Mouse (Mus musculus) ES-E14 (cell line): ENCODE measurements around the gene Btla. TPM values are rescaled to one million over a fixed set of nuclear protein-coding genes. Genes with fewer than 3 reads are reported as not detected.

Source experiments
- DNase-seq: peaks from one replicate; pipeline ENCODE4 v3.0.0-alpha.2; 2013; ENCODE audit warnings: low read depth, low spot score
- H3K27ac ChIP-seq: 2 replicates; pipeline ENCODE4 v1.5.1; 2012; ENCODE audit warnings: low read depth, mild to moderate bottlenecking, low read length, moderate library complexity, mixed read lengths; ENCODE audit not compliant: poor library complexity, insufficient read depth, severe bottlenecking
- H3K36me3 ChIP-seq: 2 replicates; pipeline ENCODE4 v1.6.1; 2012; ENCODE audit warnings: mild to moderate bottlenecking, low read length, moderate library complexity, mixed read lengths; ENCODE audit not compliant: control insufficient read depth, poor library complexity, insufficient read depth, severe bottlenecking
- H3K4me1 ChIP-seq, 2 experiments: fragments of 150-350 bp in 1 of 2; sonication (generic) in 1 of 2; 2 replicates each; pipeline ENCODE4 v1.6.1; 2012; ENCODE audit warnings: low read length in 2 of 2, mild to moderate bottlenecking in 1 of 2, mixed read lengths in 1 of 2; ENCODE audit not compliant: control insufficient read depth in 2 of 2, insufficient read depth in 2 of 2, poor library complexity in 1 of 2
- H3K4me3 ChIP-seq, 2 experiments: fragments of 150-350 bp in 1 of 2; sonication (generic) in 1 of 2; 2 replicates each; pipeline ENCODE4 v1.5.1; 2012; ENCODE audit warnings: low read length in 2 of 2, low read depth in 1 of 2, mild to moderate bottlenecking in 1 of 2, mixed read lengths in 1 of 2; ENCODE audit not compliant: insufficient read depth in 1 of 2, poor library complexity in 1 of 2, severe bottlenecking in 1 of 2
- H3K9ac ChIP-seq: 2 replicates; pipeline ENCODE4 v1.6.1; 2012; ENCODE audit warnings: low read depth, mild to moderate bottlenecking, low read length, mixed read lengths; ENCODE audit not compliant: poor library complexity, insufficient read depth, severe bottlenecking
- H3K9me3 ChIP-seq: fragments of 150-350 bp; sonication (generic); 2 replicates; pipeline ENCODE4 v1.6.1; 2012; ENCODE audit warnings: low read depth, mild to moderate bottlenecking, low read length; ENCODE audit not compliant: control insufficient read depth, insufficient read depth
- CHD2 ChIP-seq: IDR thresholded peaks from 2 replicates; pipeline ENCODE4 v1.6.1; 2014; ENCODE audit warnings: mild to moderate bottlenecking, low read depth, low read length, inconsistent platforms
- HCFC1 ChIP-seq: IDR thresholded peaks from 2 replicates; pipeline ENCODE4 v1.6.1; 2012; ENCODE audit warnings: low read length, inconsistent platforms, borderline replicate concordance; ENCODE audit not compliant: insufficient read depth
- MAFK ChIP-seq: IDR thresholded peaks from 2 replicates; pipeline ENCODE4 v1.6.1; 2014; ENCODE audit warnings: mild to moderate bottlenecking, low read depth, low read length, inconsistent platforms; ENCODE audit not compliant: insufficient read depth
- ZC3H11A ChIP-seq: IDR thresholded peaks from 2 replicates; pipeline ENCODE4 v1.6.1; 2012; ENCODE audit warnings: low read depth, mild to moderate bottlenecking, inconsistent platforms, low read length, borderline replicate concordance
- ZNF384 ChIP-seq: IDR thresholded peaks from 2 replicates; pipeline ENCODE4 v1.6.1; 2012; ENCODE audit warnings: low read depth, low read length, inconsistent platforms
- in situ Hi-C, 2 experiments: fragments of 600-800 bp; cut with MboI; formaldehyde crosslinking; loops; one replicate each; pipeline ENCODE4 v1.15.1; 2025; ENCODE audit warnings: low sequenced_read_pairs in 2 of 2, inconsistent platforms in 1 of 2; ENCODE audit not compliant: unreplicated experiment in 2 of 2
- total RNA-seq: library from RNA; depleted of rRNA; stranded (reverse); fragments of 300-350 nt; gene quantifications from 2 replicates; pipeline ENCODE4 v1.2.3, GENCODE M21; 2012

Gene Btla
- total RNA-seq, 1 experiment: 1.1 TPM

DNA sequence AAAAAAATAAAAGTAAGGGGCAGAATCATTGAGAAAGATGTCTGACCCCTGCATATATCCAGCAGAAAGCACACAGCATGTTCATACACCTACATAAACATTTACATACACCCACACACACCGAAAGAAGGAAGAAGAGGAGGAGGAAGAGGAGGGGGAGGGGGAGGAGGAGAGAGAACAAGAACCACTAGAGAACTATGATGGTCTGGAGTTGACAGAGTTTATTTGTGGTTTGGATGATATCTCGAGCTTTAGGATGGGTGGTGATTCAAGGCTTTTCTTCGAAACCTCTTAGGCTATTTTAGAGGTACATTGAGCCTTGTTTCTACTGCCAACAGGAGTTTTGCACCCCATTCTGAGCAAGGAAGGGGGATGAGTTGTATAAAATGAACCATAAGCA is 1.3 kb upstream of the Btla start:
- Histone ChIP-seq H3K9me3 (no peaks in the 10 kb centered on the region), H3K9ac (no peak overlapping the region), H3K36me3 (no peaks in the 10 kb centered on the region), H3K4me1 (peaks cover 0 to 4% of the 10 kb centered on the region in 2 experiments; a peak in 2 of 4 replicates), H3K4me3 (no peak overlapping the region), H3K27ac (no peak overlapping the region)
- in situ Hi-C loops: no loop called here
- TF ChIP-seq CHD2 (no peak), MAFK (no peak), ZC3H11A (no peak), HCFC1 (no peak)
- no peak for DNase-seq

DNA sequence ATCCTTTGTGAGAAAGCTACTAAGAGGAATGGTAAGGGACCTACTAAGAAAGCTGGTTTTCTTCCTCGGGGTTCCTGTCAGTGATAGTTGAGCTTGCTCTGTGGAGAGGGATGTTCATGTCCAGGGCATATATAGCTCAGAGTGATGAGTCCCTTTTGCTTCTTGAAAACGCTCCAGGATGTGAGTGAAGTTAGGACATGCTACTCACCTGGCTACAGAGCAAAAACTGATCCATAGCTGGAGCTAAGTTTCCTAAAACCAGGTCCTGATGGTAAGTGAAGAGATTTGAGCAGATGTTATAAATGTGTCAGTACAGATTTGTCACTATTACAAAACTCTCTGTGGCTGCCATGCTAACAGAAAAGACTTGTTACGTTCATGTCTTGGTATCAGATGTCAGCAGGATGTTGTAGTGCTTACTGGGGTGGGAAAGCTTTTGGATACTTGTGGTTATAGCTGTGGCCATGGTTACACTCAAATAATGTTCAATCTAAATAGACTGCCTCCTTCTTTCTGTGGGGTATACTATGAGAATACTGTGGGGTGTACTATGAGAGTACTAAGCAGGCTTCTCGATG is 405 bp downstream of the Btla start:
- no peak overlapping the region for H3K9ac ChIP-seq
- no peak for TF ChIP-seq CHD2
- DNase-seq: peak; percentile 2
- no peak overlapping the region for H3K27ac ChIP-seq
- H3K4me3 ChIP-seq: no peak overlapping the region
- in situ Hi-C loops: no loop called here
- H3K36me3 ChIP-seq: no peaks in the 10 kb centered on the region
- peaks cover 0 to 4% of the 10 kb centered on the region in 2 experiments; a peak in 2 of 4 replicates for H3K4me1 ChIP-seq
- H3K9me3 ChIP-seq: no peaks in the 10 kb centered on the region

DNA sequence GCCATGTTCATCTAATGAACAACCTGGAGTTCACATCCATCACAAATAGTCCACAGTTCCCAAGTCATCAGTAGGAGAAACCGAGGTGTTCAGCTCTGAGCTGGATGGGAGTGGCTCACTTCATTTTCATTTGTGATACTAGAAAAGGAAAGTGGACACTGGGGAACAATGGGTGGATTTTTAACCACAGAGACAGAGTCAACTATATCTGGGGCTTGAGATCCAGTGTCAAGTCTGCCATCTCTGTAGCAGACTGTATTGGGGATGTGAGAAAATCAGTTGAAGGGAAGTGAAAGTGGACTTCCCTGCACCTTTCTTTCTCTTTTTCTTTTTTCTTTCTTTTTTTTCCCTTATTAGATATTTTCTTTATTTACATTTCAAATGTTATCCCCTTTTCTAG is 2.9 kb downstream of the Btla start:
- H3K36me3 ChIP-seq: no peaks in the 10 kb centered on the region
- TF ChIP-seq MAFK: no peak
- TF ChIP-seq CHD2: no peak
- TF ChIP-seq HCFC1: no peak
- TF ChIP-seq ZC3H11A: no peak
- no peak for TF ChIP-seq ZNF384
- H3K4me1 ChIP-seq: peaks cover 0 to 4% of the 10 kb centered on the region in 2 experiments; a peak in 2 of 4 replicates
- no peak overlapping the region for H3K27ac ChIP-seq
- DNase-seq: no peak
- no peak overlapping the region for H3K9ac ChIP-seq
- H3K4me3 ChIP-seq: no peak overlapping the region
- H3K9me3 ChIP-seq: no peaks in the 10 kb centered on the region
- in situ Hi-C loops: no loop called here

DNA sequence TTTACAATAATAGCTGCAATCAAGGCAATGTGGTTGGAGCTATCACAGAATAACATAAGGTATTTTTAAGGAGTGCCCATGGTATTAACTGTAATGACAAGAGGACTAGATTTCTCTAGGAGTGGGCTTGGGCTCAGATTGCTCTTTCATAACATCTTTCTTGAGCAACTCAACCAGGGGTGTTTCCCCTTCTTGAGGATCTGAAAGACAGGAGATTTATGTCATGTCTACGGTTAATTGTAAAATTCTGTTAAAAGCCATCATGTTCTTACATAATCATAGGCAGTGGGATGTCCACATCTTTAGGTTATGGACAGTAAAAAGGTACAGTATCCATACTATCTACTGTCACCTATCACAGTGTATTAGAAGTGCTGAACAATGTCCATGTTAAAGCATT is 7.2 kb downstream of the Btla start:
- H3K9me3 ChIP-seq: no peaks in the 10 kb centered on the region
- DNase-seq: no peak
- no peak for TF ChIP-seq ZC3H11A
- no peak for TF ChIP-seq CHD2
- no peak for TF ChIP-seq MAFK
- TF ChIP-seq ZNF384: no peak
- H3K4me3 ChIP-seq: no peak overlapping the region
- H3K4me1 ChIP-seq: no peaks in the 10 kb centered on the region
- H3K36me3 ChIP-seq: no peaks in the 10 kb centered on the region
- no peak overlapping the region for H3K9ac ChIP-seq
- H3K27ac ChIP-seq: no peak overlapping the region
- in situ Hi-C loops: no loop called here

DNA sequence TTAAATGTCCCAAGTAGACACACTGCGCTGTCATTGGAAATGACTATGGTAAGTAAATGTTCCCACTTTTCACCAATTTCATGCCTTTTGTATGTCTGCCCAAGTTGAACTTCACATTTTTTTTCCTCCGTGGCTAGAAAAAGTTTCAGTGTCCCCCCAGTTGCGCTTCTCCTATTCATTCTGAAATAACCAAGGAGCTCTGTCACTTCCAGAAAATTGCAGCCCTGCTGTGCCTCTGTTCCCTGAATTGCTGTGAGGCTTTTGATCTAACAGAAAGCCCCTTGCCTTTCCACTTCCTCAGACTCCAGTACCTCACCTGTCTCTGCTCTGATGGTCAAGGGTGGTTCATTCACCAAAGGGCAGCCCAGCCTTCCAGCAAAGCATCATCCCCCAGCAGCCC is 8.9 kb downstream of the Btla start:
- no peak for DNase-seq
- no peak overlapping the region for H3K4me3 ChIP-seq
- TF ChIP-seq ZC3H11A: no peak
- TF ChIP-seq MAFK: no peak
- no peak for TF ChIP-seq HCFC1
- TF ChIP-seq ZNF384: no peak
- TF ChIP-seq CHD2: no peak
- H3K9me3 ChIP-seq: no peaks in the 10 kb centered on the region
- no peaks in the 10 kb centered on the region for H3K36me3 ChIP-seq
- no peak overlapping the region for H3K9ac ChIP-seq
- no peak overlapping the region for H3K27ac ChIP-seq
- H3K4me1 ChIP-seq: no peaks in the 10 kb centered on the region
- in situ Hi-C loops: no loop called here
